Mouse (Mus musculus) induced T-regulatory cell, adult 2 months (primary cell): ENCODE measurements around the gene Gm7792.
"Not testable (repeated sequence)": the region's sequence is repeated elsewhere in the genome, so short reads cannot be mapped to it uniquely, and the experiment has no call there.

ENCODE experiments used
- DNase-seq: peaks from one replicate; pipeline ENCODE4 v3.0.0-alpha.2; 2012; ENCODE audit warnings: low read depth

Gene Gm7792

DNA sequence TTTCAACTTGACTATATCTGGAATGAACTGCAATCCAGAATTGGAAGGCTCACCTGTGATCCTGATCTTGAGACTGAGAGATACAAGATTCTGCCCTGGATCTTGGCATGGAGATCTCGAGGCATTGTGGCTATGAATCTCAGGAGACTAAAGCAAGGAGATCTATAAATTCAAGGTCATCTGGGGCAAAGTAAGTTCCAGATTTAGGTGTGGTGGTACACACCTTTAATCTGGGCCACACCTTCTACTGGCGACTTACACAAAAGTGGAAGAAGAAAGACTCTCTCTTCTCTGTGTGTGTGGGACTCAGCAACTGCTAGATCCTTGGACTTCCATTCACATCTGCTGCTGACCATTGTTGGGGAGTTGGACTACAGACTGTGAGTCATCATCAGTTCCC is at the start of gene Gm7792:
TSS of gene Gm7792 (plus strand) at position 301 of the 400 bp plus-strand sequence.
- not testable (repeated sequence) for DNase-seq
